Mouse (Mus musculus) thymus, adult 2 months (tissue): ENCODE measurements around the gene 4930544D05Rik.
"Not testable (repeated sequence)": the region's sequence is repeated elsewhere in the genome, so short reads cannot be mapped to it uniquely, and the experiment has no call there.

Experiments
- CTCF ChIP-seq: fragments of 200-500 bp; IDR thresholded peaks from 2 replicates; pipeline ENCODE4 v1.5.1; 2012; ENCODE audit warnings: mild to moderate bottlenecking, control low read depth, low read length, moderate library complexity, borderline replicate concordance; ENCODE audit not compliant: control insufficient read depth, poor library complexity, insufficient read depth; ENCODE audit errors: extremely low read depth
- POLR2A ChIP-seq: fragments of 200-500 bp; IDR thresholded peaks from 2 replicates; pipeline ENCODE4 v1.6.1; 2012; ENCODE audit warnings: mild to moderate bottlenecking, low read length, control low read depth, moderate library complexity; ENCODE audit not compliant: control insufficient read depth, poor library complexity, insufficient read depth; ENCODE audit errors: extremely low read depth

GRCm38 (mm10) chr11:70570614-70571013 is 45.0 kb upstream of the 4930544D05Rik start:
- not testable (repeated sequence) for TF ChIP-seq POLR2A, CTCF
